Mouse (Mus musculus) bone marrow, adult 2 months (tissue): ENCODE results near the gene Hdac10. TPM values are rescaled to one million over a fixed set of nuclear protein-coding genes. Genes with fewer than 3 reads are reported as not detected.

Source experiments
- H3K27ac ChIP-seq: fragments of 200-500 bp; 2 replicates; pipeline ENCODE4 v1.5.1; 2012; ENCODE audit warnings: low read depth, mild to moderate bottlenecking, control low read depth, inconsistent platforms, low read length; ENCODE audit not compliant: control insufficient read depth, poor library complexity, insufficient read depth
- H3K4me1 ChIP-seq: fragments of 200-500 bp; 2 replicates; pipeline ENCODE4 v1.6.1; 2011; ENCODE audit warnings: low read length; ENCODE audit not compliant: control insufficient read depth, insufficient read depth
- H3K4me3 ChIP-seq: fragments of 200-500 bp; replicated peaks from 2 replicates; pipeline ENCODE3; 2011; ENCODE audit warnings: mild to moderate bottlenecking, low read depth, low read length, control low read depth; ENCODE audit not compliant: control insufficient read depth
- CTCF ChIP-seq: fragments of 200-500 bp; IDR thresholded peaks from 2 replicates; pipeline ENCODE4 v1.5.1; 2011; ENCODE audit warnings: low read length, control low read depth; ENCODE audit not compliant: control insufficient read depth, insufficient read depth
- POLR2A ChIP-seq: fragments of 200-500 bp; IDR thresholded peaks from 2 replicates; pipeline ENCODE4 v1.6.1; 2011; ENCODE audit warnings: low read depth, mild to moderate bottlenecking, control low read depth, low read length, borderline replicate concordance; ENCODE audit not compliant: control insufficient read depth
- WGBS: fragments of 180-500 bp; shearing (Covaris S2); methylation state at CpG from one replicate; pipeline ENCODE4 v1.1.7; 2018; 5-methylcytosine and 5-hydroxymethylcytosine counted together
- polyA plus RNA-seq: library from polyadenylated mRNA; stranded (reverse); fragments of >200 nt; gene quantifications from 2 replicates; pipeline ENCODE4 v1.2.4, GENCODE M21; 2011; ENCODE audit warnings: low replicate concordance; ENCODE audit not compliant: missing spikeins, insufficient read depth, insufficient read length

Gene Hdac10
- polyA plus RNA-seq, 1 experiment: 24.3 TPM

DNA sequence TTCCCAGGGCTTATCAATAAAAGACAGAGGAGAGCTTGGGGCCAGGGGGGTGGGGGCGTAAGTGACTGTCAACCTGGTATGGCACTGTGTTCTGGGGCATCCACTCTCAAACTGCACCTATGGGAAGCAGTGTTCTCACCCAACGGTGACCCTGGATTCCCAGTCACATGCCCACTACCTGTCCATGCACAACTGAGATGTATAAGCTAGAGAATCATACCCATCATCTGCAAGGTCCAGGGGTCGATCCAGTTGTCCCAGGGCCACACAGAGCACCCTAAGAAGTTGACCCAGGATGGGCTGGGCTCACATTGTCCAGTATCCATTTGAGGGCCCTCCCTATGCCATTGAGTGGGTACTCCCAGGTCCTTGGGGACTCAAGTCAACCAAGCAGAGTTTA is 4.2 kb downstream of the Hdac10 start:
- H3K4me3 ChIP-seq: no peak overlapping the region
- H3K4me1 ChIP-seq: peaks cover 6% of the 10 kb centered on the region; the same call in 1 of the 2 replicates
- 91% methylated on average over 3 of the region's 3 CpGs for WGBS
- TF ChIP-seq POLR2A (no peak), CTCF (no peak)
- no peak overlapping the region for H3K27ac ChIP-seq

DNA sequence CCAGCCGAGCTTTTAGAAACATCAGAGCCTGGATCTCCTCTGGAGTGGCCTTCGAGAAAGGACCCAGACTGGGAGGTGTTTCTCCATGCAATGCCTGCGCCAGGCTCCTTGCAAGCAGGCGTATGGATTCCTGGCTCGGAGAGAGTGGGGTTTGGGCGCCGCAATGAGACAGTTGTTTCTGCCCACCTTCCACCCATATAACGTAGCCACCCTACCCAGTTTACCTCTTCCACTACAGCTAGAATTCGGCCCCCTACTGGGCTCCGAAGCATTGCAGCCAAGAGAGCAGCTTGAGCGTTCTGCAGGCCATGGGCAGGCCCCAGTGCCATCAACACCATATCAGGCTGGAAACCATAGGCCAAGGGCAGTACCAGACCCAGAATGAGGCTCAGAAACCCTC is 4.9 kb downstream of the Hdac10 start:
- WGBS: 73% methylated on average over 11 of the region's 11 CpGs
- Histone ChIP-seq H3K4me3 (peak overlapping the region; percentile 86), H3K27ac (no peak overlapping the region), H3K4me1 (peaks cover 5% of the 10 kb centered on the region; the same call in 1 of the 2 replicates)
- TF ChIP-seq POLR2A (no peak), CTCF (no peak)

DNA sequence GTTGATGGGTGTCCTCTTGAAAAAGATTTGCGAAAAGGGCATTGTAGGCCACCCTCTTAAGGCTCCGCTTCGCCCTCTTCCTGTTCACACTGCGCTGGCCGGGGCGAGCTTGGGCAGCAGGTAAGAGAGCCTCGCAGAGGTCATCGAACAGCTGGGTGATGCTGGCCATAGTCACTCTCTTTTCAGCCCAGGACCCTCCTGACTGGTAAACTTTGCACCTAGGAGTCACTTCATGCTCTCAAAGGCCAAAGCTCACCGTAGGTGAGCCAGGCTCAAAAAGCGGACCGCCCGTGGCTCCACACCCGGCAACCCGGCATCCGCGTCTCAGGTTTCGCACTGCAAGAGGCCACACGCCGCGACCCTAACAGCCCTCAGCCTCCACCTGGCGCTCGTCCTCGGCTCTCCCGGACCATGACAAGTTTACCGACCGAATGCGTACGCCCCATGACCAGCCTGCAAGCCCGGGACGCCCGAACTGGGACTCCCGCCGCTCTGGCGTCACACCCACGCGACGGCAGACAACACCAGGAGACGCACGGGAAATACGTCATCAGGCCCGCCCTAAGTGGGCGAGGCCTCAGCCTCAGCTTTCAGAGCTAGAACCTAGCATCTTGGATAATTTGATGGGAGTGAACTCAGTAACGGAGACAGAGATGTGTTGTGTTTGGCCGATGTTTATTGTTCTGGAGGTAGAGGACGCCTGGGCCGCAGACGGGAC is 5.7 kb downstream of the Hdac10 start, which contains the start of gene Tubgcp6:
Gene Tubgcp6 (minus strand): TSS at position 464 of the 718 bp plus-strand sequence.
- H3K4me3 ChIP-seq: peak within 1 kb of the TSS; percentile 86
- TF ChIP-seq POLR2A (peak; percentile 82; the same call in 1 of the 2 replicates), CTCF (no peak)
- under 1% methylated on average over 47 of the region's 47 CpGs for WGBS
- peak within 1 kb of the TSS; percentile 17 for H3K27ac ChIP-seq
- peaks cover 5% of the 10 kb centered on the region; the same call in 1 of the 2 replicates for H3K4me1 ChIP-seq

DNA sequence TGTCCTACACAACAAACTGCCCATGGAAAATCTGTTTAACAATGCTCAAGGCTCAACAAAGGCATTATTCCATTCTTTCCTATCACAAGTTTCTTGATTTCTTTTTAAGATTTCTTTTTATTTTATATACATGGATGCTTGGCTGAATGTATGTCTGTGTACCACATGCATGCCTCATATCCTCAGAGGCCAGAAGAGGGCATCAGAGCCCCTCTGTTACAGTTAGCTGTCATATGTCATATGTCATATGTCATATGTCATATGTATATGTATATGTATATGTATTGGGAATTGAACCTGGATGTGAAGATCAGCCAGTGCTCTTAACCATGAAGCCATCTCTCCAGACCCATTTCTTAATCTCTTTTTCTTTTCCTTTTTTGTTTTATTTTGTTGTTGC is 10.5 kb downstream of the Hdac10 start:
- TF ChIP-seq POLR2A: no peak
- no peak overlapping the region for H3K27ac ChIP-seq
- no peak overlapping the region for H3K4me3 ChIP-seq
- H3K4me1 ChIP-seq: peaks cover 2% of the 10 kb centered on the region; the same call in 1 of the 2 replicates

DNA sequence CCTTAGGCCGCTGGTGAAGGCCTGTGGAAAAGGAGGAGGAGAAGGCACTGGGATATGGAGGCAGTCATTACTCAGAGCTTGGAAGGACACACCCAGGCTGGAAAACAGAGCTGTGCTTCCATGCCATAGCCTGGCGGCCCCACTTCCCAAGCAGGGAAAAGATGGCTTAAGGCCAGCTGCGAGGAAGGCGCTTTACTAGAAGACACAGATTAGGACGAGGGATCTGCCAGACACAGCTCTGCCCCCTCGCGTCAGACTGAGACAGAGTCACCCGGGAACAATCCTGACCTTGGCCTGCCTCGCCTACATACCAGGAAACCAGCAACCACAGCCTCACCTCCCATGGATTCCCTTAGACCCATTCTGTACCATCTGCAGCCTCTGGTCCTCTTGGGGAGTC is 18.4 kb downstream of the Hdac10 start:
- Histone ChIP-seq H3K27ac (no peak overlapping the region), H3K4me3 (no peak overlapping the region), H3K4me1 (no peaks in the 10 kb centered on the region)
- 89% methylated on average over 9 of the region's 9 CpGs for WGBS
- TF ChIP-seq CTCF (no peak), POLR2A (no peak)

DNA sequence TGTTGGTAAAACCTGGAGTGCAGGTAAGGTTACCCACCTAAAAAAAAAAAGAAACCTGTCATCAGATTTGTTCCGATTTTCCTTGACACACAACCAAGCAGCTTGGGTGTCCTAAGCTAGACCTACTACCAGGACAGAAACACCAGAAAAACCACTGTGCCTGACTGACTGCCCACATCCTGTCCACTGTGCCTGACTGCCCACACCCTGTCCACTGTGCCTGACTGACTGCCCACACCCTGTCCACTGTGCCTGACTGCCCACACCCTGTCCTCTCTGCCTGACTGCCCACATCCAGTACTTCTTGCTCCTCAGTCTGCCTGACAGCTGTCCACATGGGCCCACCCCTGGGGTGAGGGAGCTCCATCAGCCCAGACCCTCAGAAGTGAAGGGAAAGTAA is 21.5 kb downstream of the Hdac10 start:
- no peak for TF ChIP-seq POLR2A
- TF ChIP-seq CTCF: no peak

DNA sequence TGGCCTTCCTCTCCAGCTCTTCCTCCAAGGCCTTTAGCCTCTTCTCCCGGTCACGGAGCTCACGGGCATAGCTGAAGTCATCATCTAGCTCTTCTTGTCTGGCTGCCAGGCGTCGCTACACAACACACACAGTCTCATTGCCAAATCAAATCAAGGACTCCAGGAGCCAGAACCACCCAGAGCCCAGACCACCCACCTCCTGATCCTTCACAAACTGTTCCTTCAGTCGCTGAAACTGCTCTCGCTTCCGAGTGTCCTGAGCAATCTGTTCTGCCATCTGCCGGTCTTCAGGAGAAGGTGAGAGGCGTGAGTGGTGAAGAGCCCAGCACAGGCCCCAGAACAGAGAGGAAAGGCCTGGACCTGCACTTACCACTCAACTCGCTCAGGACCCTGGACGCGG is 22.4 kb downstream of the Hdac10 start:
- WGBS: 85% methylated on average over 13 of the region's 13 CpGs
- H3K27ac ChIP-seq: no peak overlapping the region
- TF ChIP-seq POLR2A (no peak), CTCF (no peak)
- no peaks in the 10 kb centered on the region for H3K4me1 ChIP-seq
- H3K4me3 ChIP-seq: no peak overlapping the region

More for the DNA sequence above, 21.5 kb downstream of the Hdac10 start:
- Histone ChIP-seq H3K4me1 (no peaks in the 10 kb centered on the region), H3K4me3 (no peak overlapping the region), H3K27ac (no peak overlapping the region)
- WGBS: 94% methylated on average over 1 of the region's 1 CpGs

DNA sequence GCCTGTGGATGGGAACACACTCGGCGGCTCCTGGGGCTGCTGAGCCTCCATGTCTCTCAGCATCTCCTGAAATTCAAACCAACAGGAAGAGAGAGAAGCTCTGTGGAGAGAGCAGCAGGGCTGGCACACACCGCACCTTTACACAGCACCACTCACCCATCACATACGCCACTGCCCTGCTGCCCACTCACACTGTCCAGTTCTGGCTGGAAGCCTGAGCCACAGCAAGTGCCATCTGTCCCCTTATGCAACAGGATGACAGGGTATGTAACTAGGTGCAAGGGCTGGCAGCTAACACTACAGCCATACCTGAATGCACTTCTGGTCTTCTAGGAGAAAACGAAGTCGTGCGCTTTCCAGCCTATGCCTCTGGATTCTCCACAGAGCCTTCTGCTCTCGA is 24.1 kb downstream of the Hdac10 start:
- Histone ChIP-seq H3K4me1 (no peaks in the 10 kb centered on the region; the same call in 1 of the 2 replicates), H3K4me3 (no peak overlapping the region), H3K27ac (no peak overlapping the region)
- TF ChIP-seq CTCF (no peak), POLR2A (no peak)
- WGBS: 90% methylated on average over 8 of the region's 8 CpGs
